Mouse (Mus musculus): ENCODE data around the gene Sdk1. TPM values are rescaled to one million over a fixed set of nuclear protein-coding genes. Genes with fewer than 3 reads are reported as not detected.

Sdk1 gene
- total and polyA plus RNA-seq, 3 experiments: 0.04 to 0.87 TPM; not detected in 1

DNA sequence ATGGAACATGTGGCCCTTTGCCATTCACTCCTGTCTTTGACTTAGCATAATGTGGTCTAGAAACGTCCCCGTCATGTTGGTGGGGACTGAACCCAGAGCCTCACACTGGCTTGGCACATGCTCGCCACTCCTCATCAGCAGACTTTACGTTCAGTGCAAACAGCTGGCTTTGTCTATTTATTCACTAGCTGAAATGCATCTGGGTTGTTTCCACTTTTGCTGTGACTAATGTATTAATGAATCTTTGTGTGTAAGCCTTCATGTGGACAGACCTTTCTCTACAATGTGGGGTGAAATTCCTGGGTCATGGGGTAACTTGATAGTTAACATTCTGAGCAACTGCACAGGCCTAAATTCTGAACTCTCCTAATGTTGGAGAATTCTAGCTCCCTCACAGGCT lies 317.4 kb downstream of the Sdk1 start:
- DNase-seq (ENCODE audit: extremely low read depth): no peak
- no peaks in the 10 kb centered on the region for H3K36me3 ChIP-seq (replicated peaks in 1 of 2; ENCODE audit: control insufficient read depth in 1 of 2, insufficient read depth in 1 of 2, low read length in 1 of 2)
- dilution Hi-C loops (cut with MboI; ENCODE audit: extremely low pct_ligation_motif_present, extremely low pct_unique_long_range_greater_than_20kb, low sequenced_read_pairs) (no loop called here), in situ Hi-C loops (cut with MboI; ENCODE audit: low pct_ligation_motif_present, low pct_unique_long_range_greater_than_20kb, low sequenced_read_pairs) (no loop called here)
- TF ChIP-seq RAD21 (IDR thresholded peaks at IDR 0.05; ENCODE audit: low read depth, low read length) (no peak), POLR2AphosphoS2 (IDR thresholded peaks at IDR 0.05; ENCODE audit: low read depth, low read length) (no peak), ELF1 (IDR thresholded peaks at IDR 0.05; ENCODE audit: low read depth, low read length) (no peak), MAFK (IDR thresholded peaks at IDR 0.05; ENCODE audit: insufficient replicate concordance, low read length) (no peak), ZNF384 (IDR thresholded peaks at IDR 0.05; ENCODE audit: low read depth, low read length) (no peak), PAX5 (IDR thresholded peaks at IDR 0.05; ENCODE audit: low read length) (no peak)
- H3K79me2 ChIP-seq (replicated peaks; ENCODE audit: control insufficient read depth, extremely low read depth, insufficient read depth, poor library complexity, severe bottlenecking): no peaks in the 10 kb centered on the region
- H3K27ac ChIP-seq (ENCODE audit: insufficient read depth, low read depth): no peak overlapping the region
- no peaks in the 10 kb centered on the region for H3K4me1 ChIP-seq (ENCODE audit: control insufficient read depth in 1 of 2, insufficient read depth in 2 of 2)
- H3K27me3 ChIP-seq (replicated peaks): no peaks in the 10 kb centered on the region
- H3K4me2 ChIP-seq (ENCODE audit: insufficient read depth, low read depth, poor library complexity, severe bottlenecking): no peak overlapping the region
- no peak overlapping the region for H3K9ac ChIP-seq (ENCODE audit: insufficient read depth, low read depth)
- H3K9me3 ChIP-seq (replicated peaks; ENCODE audit: low read length): no peaks in the 10 kb centered on the region
- H3K4me3 ChIP-seq (replicated peaks in 1 of 3; ENCODE audit: low read depth in 2 of 3, low read length in 2 of 3, poor library complexity in 1 of 3): no peak overlapping the region

DNA sequence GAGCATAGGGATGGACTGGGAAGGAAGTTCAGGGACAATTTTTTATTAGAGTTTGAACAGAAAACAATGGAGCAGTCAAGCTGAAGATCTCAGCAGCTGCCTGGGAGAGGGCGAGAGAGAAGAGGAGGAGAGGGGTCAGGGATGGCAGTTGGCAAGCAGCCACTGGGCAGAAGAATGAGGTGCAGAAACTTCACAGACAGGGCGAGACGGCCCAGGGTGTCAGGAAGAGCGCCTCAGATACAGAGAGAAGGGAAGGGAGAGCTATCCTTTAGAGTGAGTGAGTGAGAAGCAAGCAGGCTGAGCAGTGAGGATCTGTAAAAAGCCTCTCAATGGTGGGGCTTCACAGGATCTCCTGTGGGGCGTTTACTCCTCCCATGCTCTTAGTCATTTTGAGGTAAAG lies 319.0 kb downstream of the Sdk1 start:
- no peaks in the 10 kb centered on the region for H3K36me3 ChIP-seq (replicated peaks in 1 of 2; ENCODE audit: control insufficient read depth in 1 of 2, insufficient read depth in 1 of 2, low read length in 1 of 2)
- no peak overlapping the region for H3K4me3 ChIP-seq (replicated peaks in 1 of 3; ENCODE audit: low read depth in 2 of 3, low read length in 2 of 3, poor library complexity in 1 of 3)
- H3K4me2 ChIP-seq (ENCODE audit: insufficient read depth, low read depth, poor library complexity, severe bottlenecking): no peak overlapping the region
- DNase-seq (ENCODE audit: extremely low read depth): no peak
- no peak for TF ChIP-seq ZNF384 (IDR thresholded peaks at IDR 0.05; ENCODE audit: low read depth, low read length)
- TF ChIP-seq MYC (IDR thresholded peaks at IDR 0.05; ENCODE audit: low read depth, low read length): no peak
- TF ChIP-seq POLR2AphosphoS2 (IDR thresholded peaks at IDR 0.05; ENCODE audit: low read depth, low read length): no peak
- no peak for TF ChIP-seq MEF2A (IDR thresholded peaks at IDR 0.05; ENCODE audit: borderline replicate concordance, low read depth, low read length)
- TF ChIP-seq KAT2A (IDR thresholded peaks at IDR 0.05; ENCODE audit: insufficient replicate concordance, low read length): no peak
- TF ChIP-seq SIN3A (IDR thresholded peaks at IDR 0.05; ENCODE audit: low read length): no peak
- no peak for TF ChIP-seq MXI1 (IDR thresholded peaks at IDR 0.05; ENCODE audit: low read depth, low read length)
- TF ChIP-seq MAFK (IDR thresholded peaks at IDR 0.05; ENCODE audit: insufficient replicate concordance, low read length): no peak
- TF ChIP-seq UBTF (IDR thresholded peaks at IDR 0.05; ENCODE audit: low read depth, low read length): no peak
- no peak for TF ChIP-seq BHLHE40 (IDR thresholded peaks at IDR 0.05; ENCODE audit: low read depth, low read length)
- TF ChIP-seq MAX (IDR thresholded peaks at IDR 0.05; ENCODE audit: low read length): no peak
- TF ChIP-seq CHD2 (IDR thresholded peaks at IDR 0.05; ENCODE audit: low read length): no peak
- H3K9me3 ChIP-seq (replicated peaks; ENCODE audit: low read length): peaks cover 2% of the 10 kb centered on the region
- dilution Hi-C loops (cut with MboI; ENCODE audit: extremely low pct_ligation_motif_present, extremely low pct_unique_long_range_greater_than_20kb, low sequenced_read_pairs): no loop called here
- no peaks in the 10 kb centered on the region for H3K4me1 ChIP-seq (ENCODE audit: control insufficient read depth in 1 of 2, insufficient read depth in 2 of 2)
- H3K27me3 ChIP-seq (replicated peaks): no peaks in the 10 kb centered on the region
- in situ Hi-C loops (cut with MboI; ENCODE audit: low pct_ligation_motif_present, low pct_unique_long_range_greater_than_20kb, low sequenced_read_pairs): no loop called here
- no peaks in the 10 kb centered on the region for H3K79me2 ChIP-seq (replicated peaks; ENCODE audit: control insufficient read depth, extremely low read depth, insufficient read depth, poor library complexity, severe bottlenecking)
- H3K9ac ChIP-seq (ENCODE audit: insufficient read depth, low read depth): no peak overlapping the region
- no peak overlapping the region for H3K27ac ChIP-seq (ENCODE audit: insufficient read depth, low read depth)

All from CH12.LX (cell line).